Mouse (Mus musculus) kidney, embryonic 15.5 days (tissue): ENCODE data around the gene Ctps. TPM values are rescaled to one million over a fixed set of nuclear protein-coding genes. Genes with fewer than 3 reads are reported as not detected.
A peak's percentile ranks its signal among the peaks of the same experiment; 100 is the strongest.

Experiments used
- ATAC-seq: fragments of 200-750 bp; cut with Nextera tagmentation; replicated peaks from 2 replicates; pipeline ENCODE4 v1.8.0; 2017; ENCODE audit warnings: moderate TSS enrichment; ENCODE audit not compliant: low FRiP score
- H3K27ac ChIP-seq: fragments of 300-500 bp; sonication (generic); 2 replicates; pipeline ENCODE4 v1.5.1; 2015; ENCODE audit warnings: mild to moderate bottlenecking, inconsistent platforms
- H3K27me3 ChIP-seq: fragments of 300-500 bp; sonication (generic); 2 replicates; pipeline ENCODE4 v1.6.1; 2015; ENCODE audit warnings: inconsistent platforms
- H3K36me3 ChIP-seq: fragments of 300-500 bp; sonication (generic); 2 replicates; pipeline ENCODE4 v1.6.1; 2015; ENCODE audit warnings: inconsistent platforms
- H3K4me1 ChIP-seq: fragments of 300-500 bp; sonication (generic); 2 replicates; pipeline ENCODE4 v1.6.1; 2015; ENCODE audit warnings: inconsistent platforms
- H3K4me2 ChIP-seq: fragments of 300-500 bp; sonication (generic); 2 replicates; pipeline ENCODE4 v1.6.1; 2015; ENCODE audit warnings: moderate library complexity, mild to moderate bottlenecking, inconsistent platforms
- H3K4me3 ChIP-seq: fragments of 300-500 bp; sonication (generic); replicated peaks from 2 replicates; pipeline ENCODE4 v1.5.1; 2015; ENCODE audit warnings: mild to moderate bottlenecking, inconsistent platforms
- H3K9ac ChIP-seq: fragments of 300-500 bp; sonication (generic); 2 replicates; pipeline ENCODE4 v1.6.1; 2015; ENCODE audit warnings: mild to moderate bottlenecking, inconsistent platforms
- H3K9me3 ChIP-seq: fragments of 300-500 bp; sonication (generic); replicated peaks from 2 replicates; pipeline ENCODE4 v1.6.1; 2016; ENCODE audit warnings: inconsistent platforms
- WGBS: fragments of 180-500 bp; shearing (Covaris S2); methylation state at CpG from one replicate; pipeline ENCODE4 v1.1.7; 2015; ENCODE audit warnings: mixed read lengths; 5-methylcytosine and 5-hydroxymethylcytosine counted together
- polyA plus RNA-seq: library from polyadenylated mRNA; unstranded; fragments of >200 nt; fragmentation: Nextera tagmentation; extraction: Ambion mirVana; gene quantifications from 2 replicates; pipeline ENCODE4 v1.2.1, GENCODE M21; 2015

Gene Ctps
- polyA plus RNA-seq, result 83.1 and 84.0 TPM in 2 replicates

DNA sequence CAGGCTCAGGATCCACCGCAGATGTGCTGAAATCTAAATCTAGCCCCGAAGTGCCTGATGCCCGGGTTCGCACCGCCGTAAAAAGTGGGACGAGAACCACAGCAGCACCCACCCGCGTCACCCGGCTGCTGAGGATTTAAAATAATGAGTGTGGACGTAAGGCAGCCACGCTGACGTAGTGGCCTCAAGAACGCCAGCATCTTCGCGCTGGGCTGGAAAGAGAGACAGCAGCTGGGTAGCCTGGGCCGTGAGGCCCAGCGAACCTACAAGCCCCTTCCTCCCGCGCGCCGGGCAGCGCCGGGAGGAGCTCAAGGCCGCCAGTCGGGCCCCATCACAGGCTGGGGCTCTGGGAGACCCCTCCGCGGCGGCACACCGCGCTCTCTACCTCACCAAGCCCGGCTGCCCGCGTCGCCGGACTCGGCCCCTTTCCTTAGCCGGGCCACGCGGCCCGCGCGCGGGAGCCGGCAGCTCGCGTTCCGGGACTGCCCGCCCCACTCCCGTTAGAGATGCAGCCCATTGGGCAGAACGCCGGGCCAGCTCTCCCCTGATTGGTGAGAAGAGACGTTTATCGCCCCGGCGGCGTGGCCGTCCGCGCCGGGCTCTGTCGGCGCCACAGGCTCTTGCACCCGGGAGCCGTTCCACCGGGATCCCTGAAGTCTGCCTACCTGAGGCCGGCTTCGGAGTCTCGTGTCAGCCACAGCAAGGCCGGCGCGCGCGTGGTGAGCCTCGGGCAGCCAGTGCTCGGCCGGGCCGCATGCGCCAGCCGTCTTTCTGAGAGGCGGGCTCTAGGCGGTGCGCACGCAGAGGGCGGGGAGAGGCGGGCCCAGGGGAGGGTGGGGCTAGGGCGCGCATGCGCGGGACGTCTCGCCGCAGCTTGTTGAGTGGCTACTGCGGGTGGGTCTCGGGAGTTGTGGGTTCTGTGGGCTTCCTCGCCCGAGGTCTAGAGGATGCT is at the start of gene Ctps:
Gene Ctps (minus strand): TSS at position 791 of the 952 bp plus-strand sequence.
- Histone ChIP-seq H3K9me3 (no peaks in the 10 kb centered on the region), H3K36me3 (peaks cover 21% of the 10 kb centered on the region), H3K4me3 (peak within 1 kb of the TSS; percentile 94), H3K4me1 (peaks cover 33% of the 10 kb centered on the region), H3K9ac (peak within 1 kb of the TSS; percentile 85), H3K4me2 (peak within 1 kb of the TSS; percentile 86), H3K27me3 (no peaks in the 10 kb centered on the region), H3K27ac (peak within 1 kb of the TSS; percentile 96)
- WGBS, result under 1% methylated on average over 96 of the region's 97 CpGs
- peak; percentile 98 for ATAC-seq

DNA sequence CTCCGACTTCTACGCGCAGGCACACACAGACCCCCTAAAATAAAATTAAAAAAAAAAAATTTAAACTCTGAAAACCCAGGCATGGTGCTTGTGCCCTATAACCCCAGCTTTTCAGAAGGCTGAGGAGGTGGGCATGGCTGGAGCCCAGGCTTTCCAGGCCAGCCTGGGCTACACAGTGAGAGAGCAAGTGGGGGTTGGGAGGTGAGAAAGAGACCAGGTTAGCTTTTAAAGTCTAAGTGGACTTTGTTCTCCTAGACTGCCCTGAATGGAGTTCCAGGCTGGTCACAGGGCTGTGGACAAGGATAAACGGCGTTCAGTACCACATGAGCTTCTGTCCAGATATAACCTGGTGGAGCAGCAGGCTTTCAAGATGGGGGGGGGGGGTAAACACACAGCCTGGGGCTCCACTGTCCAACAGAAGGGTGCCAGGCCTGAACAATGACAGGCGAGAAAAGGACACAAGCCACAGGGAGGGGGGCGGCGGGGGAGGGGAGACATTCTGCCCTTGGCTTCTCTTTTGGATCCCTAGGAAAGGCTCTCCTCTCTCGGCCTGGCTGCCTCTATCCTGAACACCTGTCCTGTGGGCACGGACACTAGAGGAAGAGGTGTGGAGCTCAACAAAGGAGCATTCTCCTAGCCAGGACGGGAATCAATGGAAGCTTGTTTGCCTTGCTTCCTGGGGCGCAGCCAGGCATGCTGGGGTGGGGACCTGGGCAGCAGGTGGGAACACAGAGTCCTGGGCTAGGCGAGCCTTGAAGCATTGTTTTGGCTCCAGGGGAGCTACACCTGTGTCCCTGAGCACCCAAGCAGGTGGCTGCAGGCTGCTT is 46.3 kb upstream of the Ctps start:
- Histone ChIP-seq H3K9ac (no peak overlapping the region), H3K36me3 (no peaks in the 10 kb centered on the region)
- 71% methylated on average over 13 of the region's 13 CpGs for WGBS

DNA sequence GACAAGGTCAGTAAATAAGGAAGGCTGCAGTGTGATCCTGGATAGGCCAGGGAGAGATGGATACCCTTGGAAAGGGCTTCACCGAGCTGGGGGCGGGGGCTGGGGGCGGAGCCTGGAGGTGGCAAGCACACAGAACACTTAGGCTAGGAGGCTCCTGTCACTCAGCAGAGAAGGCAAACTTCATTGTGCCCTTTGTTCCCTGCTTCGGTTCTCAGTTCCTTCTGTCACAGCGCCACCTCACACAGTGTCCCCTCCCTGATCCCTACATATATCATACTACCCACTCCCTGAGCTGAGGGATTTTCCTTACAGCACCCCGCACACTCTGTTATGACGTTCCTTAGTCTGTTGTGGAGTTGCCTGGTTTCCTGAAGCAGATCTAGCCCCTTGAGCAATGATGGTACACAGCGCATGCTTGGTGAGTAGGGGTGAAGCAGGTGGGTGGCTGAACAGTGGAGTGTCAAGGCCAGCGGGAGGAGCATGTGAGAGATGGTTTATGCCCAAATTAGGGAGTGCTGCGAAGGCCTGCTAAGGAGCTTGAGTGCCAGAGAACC is 45.5 kb upstream of the Ctps start:
- Histone ChIP-seq H3K36me3 (no peaks in the 10 kb centered on the region), H3K9ac (no peak overlapping the region), H3K4me1 (peaks cover 23% of the 10 kb centered on the region), H3K4me3 (no peak overlapping the region), H3K4me2 (no peak overlapping the region), H3K27ac (peak overlapping the region; percentile 76), H3K9me3 (no peaks in the 10 kb centered on the region), H3K27me3 (no peaks in the 10 kb centered on the region)
- peak; percentile 38; the same call in 1 of the 2 replicates for ATAC-seq
- 19% methylated on average over 10 of the region's 10 CpGs for WGBS

More for the DNA sequence above, 46.3 kb upstream of the Ctps start:
- ATAC-seq, result peak; percentile 67
- Histone ChIP-seq H3K4me1 (peaks cover 23% of the 10 kb centered on the region), H3K4me3 (no peak overlapping the region), H3K27ac (peak overlapping the region; percentile 76), H3K27me3 (no peaks in the 10 kb centered on the region), H3K9me3 (no peaks in the 10 kb centered on the region), H3K4me2 (no peak overlapping the region)

DNA sequence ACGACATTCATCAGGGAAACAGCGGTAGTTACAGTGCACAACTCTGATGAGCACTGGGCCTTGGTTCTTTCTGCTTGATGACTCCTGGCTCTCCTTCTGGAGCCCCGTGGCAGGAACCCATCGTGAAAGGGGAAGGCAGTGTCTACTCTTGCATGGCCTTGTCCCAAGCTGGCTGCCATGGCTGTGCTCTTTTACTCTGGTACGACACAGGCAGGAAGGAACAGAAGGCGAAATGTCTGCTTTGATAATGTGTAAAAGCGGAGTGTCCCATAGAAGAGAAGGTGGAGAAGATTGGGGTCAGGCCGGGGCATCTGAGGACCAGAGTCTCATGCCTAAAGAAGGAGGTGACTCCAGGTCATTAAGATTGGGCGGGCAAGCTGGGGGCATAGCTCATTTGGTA is 44.6 kb upstream of the Ctps start:
- Histone ChIP-seq H3K4me2 (no peak overlapping the region), H3K4me3 (no peak overlapping the region), H3K9ac (no peak overlapping the region), H3K9me3 (no peaks in the 10 kb centered on the region), H3K27me3 (no peaks in the 10 kb centered on the region), H3K36me3 (no peaks in the 10 kb centered on the region), H3K4me1 (peaks cover 23% of the 10 kb centered on the region), H3K27ac (no peak overlapping the region)
- WGBS, result 63% methylated on average over 9 of the region's 9 CpGs
- no peak for ATAC-seq

DNA sequence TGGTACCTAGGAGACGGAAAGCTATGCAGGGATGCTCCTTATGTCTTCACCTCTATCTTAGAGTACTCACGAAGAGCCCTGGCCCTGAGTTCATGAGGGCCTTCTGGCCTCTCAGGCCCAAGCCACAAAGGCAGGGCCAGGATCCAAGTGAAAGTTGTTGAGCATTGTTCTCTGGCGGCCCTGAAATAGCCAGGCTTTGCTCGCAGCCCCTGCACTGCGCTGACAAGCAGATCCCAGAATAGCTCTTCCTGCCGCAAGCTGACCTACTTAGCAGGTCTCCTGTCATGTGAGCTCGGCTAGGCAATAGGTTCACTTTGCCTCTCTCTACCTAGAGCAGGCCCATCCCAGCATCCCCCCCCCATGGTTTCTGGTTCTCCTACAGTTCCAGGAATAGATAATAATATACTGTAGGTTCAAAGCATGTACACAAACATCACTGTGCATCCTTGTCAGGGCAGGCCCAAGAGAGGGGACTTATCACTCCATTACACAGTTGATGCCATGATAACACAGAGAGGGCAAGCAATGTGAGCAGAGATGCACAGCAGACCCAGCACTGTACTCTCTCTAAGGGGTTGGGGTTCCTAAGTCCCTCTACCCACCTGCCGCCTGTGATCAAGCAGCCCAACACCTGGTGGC is 43.7 kb upstream of the Ctps start:
- Histone ChIP-seq H3K4me3 (no peak overlapping the region), H3K4me1 (peaks cover 23% of the 10 kb centered on the region), H3K4me2 (no peak overlapping the region), H3K27me3 (no peaks in the 10 kb centered on the region), H3K36me3 (no peaks in the 10 kb centered on the region), H3K27ac (no peak overlapping the region), H3K9me3 (no peaks in the 10 kb centered on the region), H3K9ac (no peak overlapping the region)
- ATAC-seq, result no peak
- 82% methylated on average over 8 of the region's 8 CpGs for WGBS

DNA sequence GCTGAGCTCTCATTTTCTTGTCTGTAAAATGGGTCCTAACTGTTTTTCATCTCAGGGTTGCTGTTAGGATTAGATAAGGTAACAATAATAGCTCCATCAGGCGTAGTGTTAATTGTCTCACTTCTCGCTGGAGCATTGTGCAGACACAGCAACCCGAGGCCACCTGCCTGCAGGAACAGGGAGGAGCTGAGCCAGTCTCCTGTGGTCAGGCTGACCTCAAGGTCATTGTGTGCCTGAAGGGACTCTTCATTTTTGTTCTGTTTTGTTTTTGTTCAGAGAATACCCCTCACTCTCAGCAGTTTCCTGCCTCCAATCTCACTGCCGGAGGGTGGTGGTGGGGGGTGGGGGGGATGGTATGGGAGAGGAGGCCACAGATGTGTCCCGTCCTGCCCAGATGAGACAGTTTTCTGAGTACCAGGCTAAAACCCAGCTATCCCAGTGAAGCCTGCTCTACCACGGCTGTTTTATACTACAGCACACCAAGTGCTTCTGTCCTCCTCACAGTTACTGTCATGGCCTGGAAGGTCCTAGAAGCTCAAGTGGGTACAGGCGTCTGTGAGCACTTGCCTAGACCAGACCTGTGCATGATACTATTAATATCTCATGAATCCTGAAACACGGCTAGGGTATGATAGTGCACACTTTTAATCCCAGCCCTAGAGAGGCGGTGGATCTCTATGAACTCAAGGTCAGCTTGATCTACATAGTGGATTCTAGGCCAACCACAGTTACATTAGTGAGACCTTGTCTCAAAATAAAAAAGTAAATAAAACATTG is 42.4 kb upstream of the Ctps start:
- no peaks in the 10 kb centered on the region for H3K9me3 ChIP-seq
- no peaks in the 10 kb centered on the region for H3K27me3 ChIP-seq
- 0 out of 2 replicates have a peak overlapping the region, but pooled peaks have one; percentile 7 for H3K27ac ChIP-seq
- H3K4me1 ChIP-seq, result peaks cover 23% of the 10 kb centered on the region
- H3K4me2 ChIP-seq, result no peak overlapping the region
- H3K36me3 ChIP-seq, result no peaks in the 10 kb centered on the region
- H3K4me3 ChIP-seq, result no peak overlapping the region
- no peak for ATAC-seq
- H3K9ac ChIP-seq, result no peak overlapping the region
- 35% methylated on average over 9 of the region's 9 CpGs for WGBS

DNA sequence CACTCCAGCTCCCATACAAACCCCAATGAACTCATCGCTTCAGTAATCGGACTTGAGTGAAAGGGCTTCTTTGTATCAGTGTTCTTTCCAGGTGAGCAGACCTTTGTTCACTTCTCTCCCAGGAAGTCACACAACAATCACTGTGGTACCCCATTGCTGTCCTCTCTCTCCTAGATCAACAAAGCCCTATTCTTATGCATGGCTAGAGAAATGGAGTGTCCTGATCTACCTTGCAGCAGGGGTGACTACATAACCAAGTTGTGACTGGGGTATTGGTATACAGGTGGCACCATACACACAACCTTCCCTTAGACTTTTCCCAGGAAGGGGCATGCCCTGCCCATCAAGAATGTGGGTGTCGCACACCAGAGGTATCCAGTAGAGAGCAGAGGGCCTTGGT is 40.9 kb upstream of the Ctps start:
- Histone ChIP-seq H3K4me2 (no peak overlapping the region), H3K9ac (no peak overlapping the region), H3K27ac (no peak overlapping the region), H3K36me3 (no peaks in the 10 kb centered on the region), H3K9me3 (no peaks in the 10 kb centered on the region), H3K27me3 (no peaks in the 10 kb centered on the region), H3K4me1 (peaks cover 20% of the 10 kb centered on the region), H3K4me3 (no peak overlapping the region)
- no peak for ATAC-seq
- WGBS, result 85% methylated on average over 3 of the region's 3 CpGs

DNA sequence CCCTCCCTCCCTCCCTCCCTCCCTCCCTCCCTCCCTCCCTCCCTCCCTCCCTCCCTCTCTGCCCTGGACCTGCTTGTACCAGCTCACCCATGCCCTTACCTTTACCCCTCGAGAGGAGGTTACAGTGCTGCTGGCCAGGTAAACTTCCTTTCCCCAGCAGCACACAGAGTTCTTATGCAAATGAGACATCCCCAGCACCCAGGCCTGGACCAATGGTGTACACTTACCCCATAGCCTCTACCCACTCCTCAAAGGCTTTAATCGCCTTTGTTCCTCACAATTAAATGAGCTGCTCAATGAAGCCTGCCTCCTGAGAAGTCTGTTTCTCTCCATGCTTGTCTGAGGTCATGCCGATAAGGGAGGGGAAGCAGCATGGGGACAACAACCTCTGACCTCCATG is 36.9 kb upstream of the Ctps start:
- peaks cover 4% of the 10 kb centered on the region; the same call in 1 of the 2 replicates for H3K4me1 ChIP-seq
- peak overlapping the region; percentile 67 for H3K27ac ChIP-seq
- H3K4me3 ChIP-seq, result no peak overlapping the region
- H3K9ac ChIP-seq, result no peak overlapping the region
- H3K36me3 ChIP-seq, result no peaks in the 10 kb centered on the region
- ATAC-seq, result peak; percentile 87
- no peak overlapping the region for H3K4me2 ChIP-seq
- no peaks in the 10 kb centered on the region for H3K27me3 ChIP-seq
- WGBS, result 31% methylated on average over 3 of the region's 3 CpGs
- no peaks in the 10 kb centered on the region for H3K9me3 ChIP-seq

DNA sequence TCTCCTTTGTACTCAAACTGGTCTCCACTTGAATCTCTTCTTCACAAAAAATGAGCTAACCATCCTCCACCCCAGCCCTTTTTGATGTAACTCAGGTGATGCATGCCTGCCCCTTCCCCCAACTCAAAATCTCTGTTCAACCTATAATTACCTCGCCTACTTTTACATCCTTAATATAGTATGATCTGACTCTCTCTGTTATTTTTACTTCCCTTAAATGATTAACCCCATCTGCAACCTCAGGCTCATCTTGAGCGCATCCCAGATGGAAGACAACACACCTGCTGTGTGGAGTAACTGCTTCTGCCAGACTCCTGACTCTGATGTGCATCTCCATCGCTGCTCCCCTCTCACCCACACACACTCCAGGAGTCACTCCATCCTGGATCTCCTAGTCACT is 32.6 kb upstream of the Ctps start:
- no peak overlapping the region for H3K27ac ChIP-seq
- 75% methylated on average over 3 of the region's 3 CpGs for WGBS
- no peak overlapping the region for H3K4me2 ChIP-seq
- H3K9ac ChIP-seq, result no peak overlapping the region
- H3K4me1 ChIP-seq, result peaks cover 9% of the 10 kb centered on the region; the same call in 1 of the 2 replicates
- no peak for ATAC-seq
- no peaks in the 10 kb centered on the region for H3K9me3 ChIP-seq
- H3K4me3 ChIP-seq, result no peak overlapping the region
- no peaks in the 10 kb centered on the region for H3K36me3 ChIP-seq
- H3K27me3 ChIP-seq, result no peaks in the 10 kb centered on the region

DNA sequence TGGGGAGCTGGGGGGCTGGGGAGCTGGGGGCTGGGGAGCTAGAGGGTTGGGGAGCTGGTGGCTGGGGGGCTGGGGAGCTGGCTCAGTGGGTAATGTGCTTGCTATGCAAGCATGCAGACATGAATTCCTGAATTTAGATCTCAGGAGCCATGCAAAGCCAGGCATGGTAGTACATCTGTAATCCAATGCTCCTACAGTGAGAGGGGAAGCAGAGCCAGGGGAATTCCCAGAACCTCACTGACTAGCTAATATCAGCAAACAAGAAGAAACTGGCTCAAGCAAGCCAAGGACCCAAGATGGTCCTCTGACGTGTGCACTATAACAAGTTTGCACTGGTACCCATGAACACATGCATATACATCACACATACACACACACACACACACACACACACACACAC is 31.7 kb upstream of the Ctps start:
- Histone ChIP-seq H3K9ac (no peak overlapping the region), H3K36me3 (no peaks in the 10 kb centered on the region), H3K4me3 (no peak overlapping the region), H3K4me2 (no peak overlapping the region), H3K9me3 (no peaks in the 10 kb centered on the region), H3K4me1 (0 out of 2 replicates have a peak, but pooled peaks cover 5% of the 10 kb centered on the region), H3K27me3 (no peaks in the 10 kb centered on the region), H3K27ac (no peak overlapping the region)
- ATAC-seq, result no peak
- WGBS, result 73% methylated on average over 1 of the region's 1 CpGs

DNA sequence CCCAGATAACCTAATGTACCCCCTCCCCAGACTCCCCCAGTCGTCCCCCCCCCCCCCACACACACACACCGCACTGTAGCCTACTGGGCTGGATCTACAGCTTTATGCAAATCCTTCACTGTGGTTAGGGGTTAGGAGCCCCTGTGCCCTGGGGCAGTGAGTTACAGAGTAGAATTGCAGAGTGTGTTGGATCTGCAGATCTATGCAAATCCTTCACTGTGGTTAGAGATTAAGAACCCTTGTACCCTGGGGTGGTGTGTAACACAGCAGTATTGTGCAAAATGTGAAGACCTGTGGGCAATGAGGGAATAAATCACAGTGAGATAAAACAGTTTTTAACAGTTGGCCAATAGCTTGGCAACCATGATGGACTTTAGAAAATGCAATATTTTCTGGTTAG is 28.8 kb upstream of the Ctps start:
- no peaks in the 10 kb centered on the region for H3K36me3 ChIP-seq
- no peak overlapping the region for H3K4me2 ChIP-seq
- 0 out of 2 replicates have a peak, but pooled peaks cover 5% of the 10 kb centered on the region for H3K4me1 ChIP-seq
- no peak overlapping the region for H3K4me3 ChIP-seq
- 23% methylated on average over 2 of the region's 2 CpGs for WGBS
- no peaks in the 10 kb centered on the region for H3K9me3 ChIP-seq
- no peak overlapping the region for H3K9ac ChIP-seq
- ATAC-seq, result peak; percentile 69
- H3K27ac ChIP-seq, result peak overlapping the region; percentile 58; the same call in 1 of the 2 replicates
- H3K27me3 ChIP-seq, result no peaks in the 10 kb centered on the region
